Mouse (Mus musculus) embryonic facial prominence, embryonic 11.5 days (tissue): ENCODE data around the gene Fam219a. TPM values are rescaled to one million over a fixed set of nuclear protein-coding genes. Genes with fewer than 3 reads are reported as not detected.

ENCODE experiments used
- ATAC-seq: fragments of 200-750 bp; cut with Nextera tagmentation; replicated peaks from 2 replicates; pipeline ENCODE4 v1.8.0; 2017; ENCODE audit warnings: low read depth; ENCODE audit not compliant: insufficient number of reproducible peaks, low FRiP score, low TSS enrichment
- DNase-seq: peaks from one replicate; pipeline ENCODE4 v3.0.0-alpha.2; 2015; ENCODE audit warnings: low spot score
- H3K27ac ChIP-seq: fragments of 300-500 bp; sonication (generic); replicated peaks from 2 replicates; pipeline ENCODE4 v1.5.1; 2014; ENCODE audit warnings: mild to moderate bottlenecking, low read depth, low read length, control low read depth
- H3K27me3 ChIP-seq: fragments of 300-500 bp; sonication (generic); 2 replicates; pipeline ENCODE4 v1.6.1; 2014; ENCODE audit warnings: mild to moderate bottlenecking, low read length, moderate library complexity, mixed read lengths; ENCODE audit not compliant: control insufficient read depth, insufficient read depth
- H3K36me3 ChIP-seq: fragments of 300-500 bp; sonication (generic); replicated peaks from 2 replicates; pipeline ENCODE4 v1.6.1; 2014; ENCODE audit warnings: low read depth, mild to moderate bottlenecking, low read length, moderate library complexity, mixed read lengths; ENCODE audit not compliant: control insufficient read depth, insufficient read depth
- H3K4me1 ChIP-seq: fragments of 300-500 bp; sonication (generic); 2 replicates; pipeline ENCODE4 v1.6.1; 2014; ENCODE audit warnings: low read length, mixed read lengths; ENCODE audit not compliant: control insufficient read depth, insufficient read depth
- H3K4me2 ChIP-seq: fragments of 300-500 bp; sonication (generic); 2 replicates; pipeline ENCODE4 v1.6.1; 2014; ENCODE audit warnings: low read depth, mild to moderate bottlenecking, control low read depth, low read length, moderate library complexity
- H3K4me3 ChIP-seq: fragments of 300-500 bp; sonication (generic); 2 replicates; pipeline ENCODE4 v1.5.1; 2014; ENCODE audit warnings: low read depth, low read length, control low read depth
- H3K9ac ChIP-seq: fragments of 300-500 bp; sonication (generic); replicated peaks from 2 replicates; pipeline ENCODE4 v1.6.1; 2014; ENCODE audit warnings: mild to moderate bottlenecking, control low read depth, low read length
- H3K9me3 ChIP-seq: fragments of 300-500 bp; sonication (generic); replicated peaks from 2 replicates; pipeline ENCODE4 v1.6.1; 2016; ENCODE audit warnings: mild to moderate bottlenecking, low read length, inconsistent platforms, mixed read lengths; ENCODE audit not compliant: control insufficient read depth
- WGBS: fragments of 180-500 bp; shearing (Covaris S2); extraction: QIAGEN DNeasy Blood & Tissue Kit; methylation state at CpG from one replicate; pipeline ENCODE4 v1.1.7; 2014; 5-methylcytosine and 5-hydroxymethylcytosine counted together
- polyA plus RNA-seq: library from polyadenylated mRNA; unstranded; fragments of >200 nt; fragmentation: Nextera tagmentation; extraction: Ambion mirVana; gene quantifications from 2 replicates; pipeline ENCODE4 v1.2.1, GENCODE M21; 2014

Gene Fam219a
- polyA plus RNA-seq, 1 experiment from 2014 or later = 2.3 TPM

- no peaks in the 10 kb centered on the region for H3K36me3 ChIP-seq
- no peak for ATAC-seq
- no peaks in the 10 kb centered on the region for H3K4me1 ChIP-seq
- WGBS = 18% methylated on average over 8 of the region's 8 CpGs
- no peak overlapping the region for H3K4me2 ChIP-seq
- DNase-seq = peak; percentile 75
- no peak overlapping the region for H3K27ac ChIP-seq
- no peak overlapping the region for H3K4me3 ChIP-seq
- no peaks in the 10 kb centered on the region for H3K9me3 ChIP-seq
- H3K9ac ChIP-seq = no peak overlapping the region
- H3K27me3 ChIP-seq = no peaks in the 10 kb centered on the region
Measured at GRCm38 (mm10) chr4:41545985-41546384, 23.4 kb downstream of the Fam219a start.

GRCm38 (mm10) chr4:41542136-41542535 is 27.2 kb downstream of the Fam219a start:
- Histone ChIP-seq H3K27me3 (no peaks in the 10 kb centered on the region), H3K4me1 (no peaks in the 10 kb centered on the region), H3K27ac (no peak overlapping the region), H3K4me3 (no peak overlapping the region), H3K36me3 (no peaks in the 10 kb centered on the region), H3K9me3 (no peaks in the 10 kb centered on the region), H3K4me2 (no peak overlapping the region), H3K9ac (no peak overlapping the region)
- ATAC-seq (no peak), DNase-seq (no peak)
- WGBS = 64% methylated on average over 8 of the region's 8 CpGs

- Histone ChIP-seq H3K27me3 (no peaks in the 10 kb centered on the region), H3K9me3 (no peaks in the 10 kb centered on the region), H3K27ac (no peak overlapping the region), H3K9ac (no peak overlapping the region), H3K4me3 (no peak overlapping the region), H3K36me3 (no peaks in the 10 kb centered on the region), H3K4me1 (no peaks in the 10 kb centered on the region), H3K4me2 (no peak overlapping the region)
- WGBS = 75% methylated on average over 5 of the region's 5 CpGs
- no peak for DNase-seq
- ATAC-seq = no peak
Measured at GRCm38 (mm10) chr4:41534866-41535265, 34.5 kb downstream of the Fam219a start.

- no peaks in the 10 kb centered on the region for H3K36me3 ChIP-seq
- no peaks in the 10 kb centered on the region for H3K4me1 ChIP-seq
- H3K27me3 ChIP-seq = no peaks in the 10 kb centered on the region
- 19% methylated on average over 6 of the region's 6 CpGs for WGBS
- DNase-seq = peak; percentile 80
- no peak overlapping the region for H3K27ac ChIP-seq
- ATAC-seq = no peak
- H3K4me3 ChIP-seq = no peak overlapping the region
- no peaks in the 10 kb centered on the region for H3K9me3 ChIP-seq
- no peak overlapping the region for H3K9ac ChIP-seq
- H3K4me2 ChIP-seq = no peak overlapping the region
Measured at GRCm38 (mm10) chr4:41532420-41532819, 36.9 kb downstream of the Fam219a start.

- no peak overlapping the region for H3K9ac ChIP-seq
- no peak overlapping the region for H3K27ac ChIP-seq
- no peaks in the 10 kb centered on the region for H3K27me3 ChIP-seq
- no peaks in the 10 kb centered on the region for H3K4me1 ChIP-seq
- no peak overlapping the region for H3K4me2 ChIP-seq
- no peaks in the 10 kb centered on the region for H3K36me3 ChIP-seq
- H3K4me3 ChIP-seq = no peak overlapping the region
- 44% methylated on average over 8 of the region's 8 CpGs for WGBS
- no peaks in the 10 kb centered on the region for H3K9me3 ChIP-seq
- DNase-seq (no peak), ATAC-seq (no peak)
Measured at GRCm38 (mm10) chr4:41527996-41528395, 41.3 kb downstream of the Fam219a start.

- Histone ChIP-seq H3K27me3 (no peaks in the 10 kb centered on the region), H3K4me2 (no peak overlapping the region), H3K4me3 (no peak overlapping the region), H3K27ac (no peak overlapping the region), H3K36me3 (no peaks in the 10 kb centered on the region), H3K4me1 (no peaks in the 10 kb centered on the region), H3K9ac (no peak overlapping the region), H3K9me3 (no peaks in the 10 kb centered on the region)
- WGBS = 39% methylated on average over 13 of the region's 13 CpGs
- ATAC-seq (no peak), DNase-seq (no peak)
Measured at GRCm38 (mm10) chr4:41527076-41527475, 42.3 kb downstream of the Fam219a start.

GRCm38 (mm10) chr4:41526553-41526952 is 42.8 kb downstream of the Fam219a start:
- no peak for ATAC-seq
- WGBS = 60% methylated on average over 7 of the region's 7 CpGs
- Histone ChIP-seq H3K27me3 (no peaks in the 10 kb centered on the region), H3K4me3 (no peak overlapping the region), H3K36me3 (no peaks in the 10 kb centered on the region), H3K9ac (no peak overlapping the region), H3K4me2 (no peak overlapping the region), H3K27ac (no peak overlapping the region), H3K4me1 (no peaks in the 10 kb centered on the region), H3K9me3 (no peaks in the 10 kb centered on the region)
- DNase-seq = no peak

- Histone ChIP-seq H3K27me3 (no peaks in the 10 kb centered on the region), H3K4me2 (no peak overlapping the region), H3K27ac (no peak overlapping the region), H3K9me3 (no peaks in the 10 kb centered on the region), H3K4me3 (no peak overlapping the region), H3K9ac (no peak overlapping the region), H3K36me3 (no peaks in the 10 kb centered on the region), H3K4me1 (no peaks in the 10 kb centered on the region)
- DNase-seq = no peak
- no peak for ATAC-seq
- WGBS = 72% methylated on average over 9 of the region's 9 CpGs
Measured at GRCm38 (mm10) chr4:41524829-41525228, 44.5 kb downstream of the Fam219a start.
